Mouse (Mus musculus) heart, adult 2 months (tissue): ENCODE measurements at regions not wholly inside any gene's neighbourhood (a gene's known extent, or its start where the extent isn't known, plus 50 kb on each side); places are given as distances from the start of the nearest gene placed in this dataset.

ENCODE experiments used
- CTCF ChIP-seq: fragments of 200-600 bp; IDR thresholded peaks from 2 replicates; pipeline ENCODE4 v1.8.1; 2022; ENCODE audit warnings: antibody characterized with exemption, mild to moderate bottlenecking, moderate library complexity
- POLR2A ChIP-seq: fragments of 200-500 bp; IDR thresholded peaks from 2 replicates; pipeline ENCODE4 v1.6.1; 2011; ENCODE audit warnings: mild to moderate bottlenecking, low read depth, low read length, control low read depth; ENCODE audit not compliant: insufficient read depth

DNA sequence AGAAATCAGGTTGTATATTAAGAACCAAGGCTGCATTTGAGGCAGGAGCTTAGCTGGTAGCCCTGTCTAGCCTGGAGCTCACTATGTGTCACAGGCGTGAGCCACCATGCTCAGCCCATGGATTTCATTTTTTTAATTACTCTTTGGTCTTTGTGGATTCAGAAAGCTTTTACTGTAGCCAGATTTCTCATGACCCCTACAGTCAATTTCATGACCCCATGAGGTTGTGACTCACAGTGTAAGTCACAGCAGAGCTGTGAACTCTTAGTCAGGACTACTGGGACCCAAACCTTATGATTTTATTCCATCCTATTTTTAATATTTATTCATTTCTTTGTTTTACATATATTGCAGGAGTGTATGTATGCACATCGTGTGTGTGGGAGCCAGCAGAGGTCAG is 61.9 kb upstream of the Akap13 start:
- TF ChIP-seq CTCF, result no peak
- TF ChIP-seq POLR2A, result no peak
